Mouse (Mus musculus) liver, embryonic 11.5 days (tissue): ENCODE data around the gene Zfp639. TPM values are rescaled to one million over a fixed set of nuclear protein-coding genes. Genes with fewer than 3 reads are reported as not detected.

Experiments used
- ATAC-seq: fragments of 200-750 bp; cut with Nextera tagmentation; replicated peaks from 2 replicates; pipeline ENCODE4 v1.8.0; 2017; ENCODE audit warnings: moderate number of reproducible peaks, mild to moderate bottlenecking, moderate TSS enrichment, moderate library complexity; ENCODE audit not compliant: low FRiP score
- DNase-seq: peaks from one replicate; pipeline ENCODE4 v3.0.0-alpha.2; 2017; ENCODE audit warnings: low spot score
- H3K27ac ChIP-seq: fragments of 300-500 bp; sonication (generic); 2 replicates; pipeline ENCODE4 v1.5.1; 2014; ENCODE audit warnings: mild to moderate bottlenecking, low read depth, low read length, control low read depth
- H3K27me3 ChIP-seq: fragments of 300-500 bp; sonication (generic); replicated peaks from 2 replicates; pipeline ENCODE4 v1.6.1; 2014; ENCODE audit warnings: low read length, mixed read lengths; ENCODE audit not compliant: control insufficient read depth, insufficient read depth
- H3K36me3 ChIP-seq: fragments of 300-500 bp; sonication (generic); 2 replicates; pipeline ENCODE4 v1.6.1; 2014; ENCODE audit warnings: mild to moderate bottlenecking, low read length, moderate library complexity, mixed read lengths; ENCODE audit not compliant: control insufficient read depth, insufficient read depth
- H3K4me1 ChIP-seq: fragments of 300-500 bp; sonication (generic); replicated peaks from 2 replicates; pipeline ENCODE4 v1.6.1; 2014; ENCODE audit warnings: low read length, mixed read lengths; ENCODE audit not compliant: control insufficient read depth, insufficient read depth
- H3K4me2 ChIP-seq: fragments of 300-500 bp; sonication (generic); 2 replicates; pipeline ENCODE4 v1.6.1; 2014; ENCODE audit warnings: mild to moderate bottlenecking, control low read depth, moderate library complexity
- H3K4me3 ChIP-seq: fragments of 300-500 bp; sonication (generic); 2 replicates; pipeline ENCODE4 v1.5.1; 2014; ENCODE audit warnings: low read depth, low read length, control low read depth
- H3K9ac ChIP-seq: fragments of 300-500 bp; sonication (generic); 2 replicates; pipeline ENCODE4 v1.6.1; 2014; ENCODE audit warnings: low read depth, low read length, control low read depth
- H3K9me3 ChIP-seq: fragments of 300-500 bp; sonication (generic); 2 replicates; pipeline ENCODE4 v1.6.1; 2016; ENCODE audit warnings: low read length, inconsistent platforms, mixed read lengths; ENCODE audit not compliant: control insufficient read depth
- WGBS: fragments of 180-500 bp; shearing (Covaris S2); extraction: QIAGEN DNeasy Blood & Tissue Kit; methylation state at CpG from one replicate; pipeline ENCODE4 v1.1.7; 2014; 5-methylcytosine and 5-hydroxymethylcytosine counted together
- polyA plus RNA-seq: library from polyadenylated mRNA; unstranded; fragments of >200 nt; fragmentation: Nextera tagmentation; extraction: Ambion mirVana; gene quantifications from 2 replicates; pipeline ENCODE4 v1.2.1, GENCODE M21; 2014

The Zfp639 gene
- polyA plus RNA-seq, 1 experiment from 2014 or later: 56.5 TPM

DNA sequence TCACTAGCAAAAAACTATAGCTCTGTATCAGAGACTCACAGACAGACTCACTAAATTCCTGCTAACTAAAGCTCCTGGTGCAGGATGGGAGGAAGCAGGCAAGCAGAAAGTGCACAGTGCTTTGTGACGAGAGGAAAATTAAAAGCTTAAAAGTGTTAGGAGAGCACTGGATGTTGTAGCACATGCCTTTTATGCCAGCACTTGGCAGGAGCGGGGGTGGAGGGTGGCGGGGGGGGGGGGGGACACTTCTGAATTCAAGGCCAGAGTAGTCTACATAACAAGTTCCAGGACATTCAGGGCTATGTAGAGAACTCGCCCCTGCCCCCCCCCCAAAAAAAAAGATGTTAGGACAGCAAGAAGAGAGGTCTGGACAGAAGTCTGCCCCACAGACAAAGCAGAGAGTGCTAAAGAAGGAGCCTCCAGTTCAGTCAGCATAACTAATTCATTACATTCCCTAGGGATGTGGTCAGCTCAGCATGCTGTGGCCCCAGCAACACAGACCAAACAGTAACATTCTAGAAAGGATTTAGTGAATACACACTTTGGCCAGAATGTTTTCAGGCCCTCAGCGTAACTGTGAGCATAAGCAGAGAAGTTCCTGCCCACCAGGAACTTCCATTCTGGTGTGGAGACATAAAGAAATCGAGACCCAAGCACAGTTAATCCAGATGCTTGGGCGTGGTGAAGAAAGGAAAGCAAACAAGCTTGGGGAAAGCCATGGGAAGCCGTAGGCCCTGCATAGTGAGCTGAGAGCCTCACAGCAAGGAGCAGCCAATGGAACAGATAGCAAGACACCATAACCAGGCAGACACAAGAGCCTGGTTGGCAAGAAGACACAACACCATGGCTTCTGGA lies 14.0 kb upstream of the Zfp639 start:
- Histone ChIP-seq H3K27ac (no peak overlapping the region), H3K9ac (no peak overlapping the region), H3K4me2 (no peak overlapping the region), H3K4me1 (no peaks in the 10 kb centered on the region), H3K9me3 (no peaks in the 10 kb centered on the region), H3K36me3 (no peaks in the 10 kb centered on the region), H3K4me3 (no peak overlapping the region), H3K27me3 (no peaks in the 10 kb centered on the region)
- ATAC-seq (no peak), DNase-seq (no peak)
- 64% methylated on average over 8 of the region's 8 CpGs for WGBS

DNA sequence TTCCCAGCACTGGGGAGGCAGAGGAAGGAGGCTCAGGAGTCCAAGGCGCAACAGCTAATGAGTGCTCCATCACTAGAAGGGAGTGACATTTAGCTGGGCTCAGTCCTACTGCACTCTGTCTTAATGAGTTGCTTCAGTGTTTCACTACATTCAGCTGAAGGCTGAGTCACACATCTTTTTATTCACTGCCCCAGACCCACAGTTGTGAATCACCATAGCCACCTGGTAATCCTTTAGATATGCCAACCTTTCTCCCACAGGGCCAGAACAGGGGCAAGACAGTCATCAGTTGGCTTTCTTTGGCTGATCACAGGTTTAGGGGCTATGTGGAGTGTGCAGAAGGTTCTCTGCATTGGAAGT lies 13.4 kb upstream of the Zfp639 start:
- H3K4me2 ChIP-seq: no peak overlapping the region
- ATAC-seq (no peak), DNase-seq (no peak)
- 92% methylated on average over 1 of the region's 1 CpGs for WGBS
- H3K9ac ChIP-seq: no peak overlapping the region
- no peaks in the 10 kb centered on the region for H3K36me3 ChIP-seq
- no peak overlapping the region for H3K27ac ChIP-seq
- no peaks in the 10 kb centered on the region for H3K4me1 ChIP-seq
- H3K9me3 ChIP-seq: no peaks in the 10 kb centered on the region
- H3K4me3 ChIP-seq: no peak overlapping the region
- H3K27me3 ChIP-seq: no peaks in the 10 kb centered on the region

DNA sequence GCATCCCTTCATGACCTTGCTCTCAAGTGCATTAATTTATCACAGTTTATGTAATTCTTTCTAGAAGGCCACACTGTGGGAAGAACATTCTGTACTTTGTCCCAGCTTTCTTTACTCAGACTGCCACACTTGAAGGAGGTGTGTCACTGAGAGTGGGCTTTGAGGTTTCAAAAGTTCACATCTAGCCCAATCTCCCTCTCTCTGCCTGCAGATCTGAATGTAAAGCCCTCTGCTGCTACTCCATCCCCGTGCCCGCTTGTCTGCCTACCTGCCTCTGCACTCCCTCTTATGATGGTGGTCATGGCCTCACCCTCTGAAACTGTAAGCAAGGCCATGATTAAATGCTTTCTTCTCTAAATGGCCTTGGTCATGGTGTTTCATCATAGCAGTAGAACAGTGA lies 9.7 kb upstream of the Zfp639 start:
- no peaks in the 10 kb centered on the region for H3K27me3 ChIP-seq
- DNase-seq: no peak
- no peak overlapping the region for H3K4me2 ChIP-seq
- no peaks in the 10 kb centered on the region for H3K4me1 ChIP-seq
- no peak overlapping the region for H3K27ac ChIP-seq
- ATAC-seq: no peak
- no peak overlapping the region for H3K9ac ChIP-seq
- no peaks in the 10 kb centered on the region for H3K9me3 ChIP-seq
- no peaks in the 10 kb centered on the region for H3K36me3 ChIP-seq
- no peak overlapping the region for H3K4me3 ChIP-seq
- 81% methylated on average over 2 of the region's 2 CpGs for WGBS

DNA sequence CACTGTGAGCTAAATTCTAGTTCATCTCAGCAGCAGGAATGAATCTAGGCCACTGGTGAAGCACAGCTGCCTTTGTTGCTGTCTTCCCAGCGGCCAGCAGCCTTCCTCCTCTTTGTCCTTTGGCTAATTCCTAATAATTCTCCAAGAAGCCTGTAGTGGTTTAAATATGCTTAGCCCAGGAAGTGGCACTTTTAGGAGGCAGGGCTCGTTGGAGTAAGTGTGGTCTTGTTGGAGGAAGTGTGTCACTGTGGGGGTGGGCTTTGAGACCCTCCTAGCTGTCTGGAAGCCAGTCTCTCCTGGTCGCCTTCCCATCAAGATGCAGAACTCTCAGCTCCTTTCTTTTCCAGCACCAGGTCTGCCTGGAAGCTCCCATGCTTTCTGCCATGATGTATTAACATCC lies 4.2 kb upstream of the Zfp639 start:
- DNase-seq (no peak), ATAC-seq (no peak)
- H3K27me3 ChIP-seq: no peaks in the 10 kb centered on the region
- H3K4me1 ChIP-seq: peaks cover 4% of the 10 kb centered on the region; the same call in 1 of the 2 replicates
- no peak overlapping the region for H3K4me3 ChIP-seq
- WGBS: 56% methylated on average over 3 of the region's 3 CpGs
- no peak overlapping the region for H3K4me2 ChIP-seq
- H3K36me3 ChIP-seq: no peaks in the 10 kb centered on the region
- no peak overlapping the region for H3K9ac ChIP-seq
- H3K9me3 ChIP-seq: no peaks in the 10 kb centered on the region
- H3K27ac ChIP-seq: no peak overlapping the region

DNA sequence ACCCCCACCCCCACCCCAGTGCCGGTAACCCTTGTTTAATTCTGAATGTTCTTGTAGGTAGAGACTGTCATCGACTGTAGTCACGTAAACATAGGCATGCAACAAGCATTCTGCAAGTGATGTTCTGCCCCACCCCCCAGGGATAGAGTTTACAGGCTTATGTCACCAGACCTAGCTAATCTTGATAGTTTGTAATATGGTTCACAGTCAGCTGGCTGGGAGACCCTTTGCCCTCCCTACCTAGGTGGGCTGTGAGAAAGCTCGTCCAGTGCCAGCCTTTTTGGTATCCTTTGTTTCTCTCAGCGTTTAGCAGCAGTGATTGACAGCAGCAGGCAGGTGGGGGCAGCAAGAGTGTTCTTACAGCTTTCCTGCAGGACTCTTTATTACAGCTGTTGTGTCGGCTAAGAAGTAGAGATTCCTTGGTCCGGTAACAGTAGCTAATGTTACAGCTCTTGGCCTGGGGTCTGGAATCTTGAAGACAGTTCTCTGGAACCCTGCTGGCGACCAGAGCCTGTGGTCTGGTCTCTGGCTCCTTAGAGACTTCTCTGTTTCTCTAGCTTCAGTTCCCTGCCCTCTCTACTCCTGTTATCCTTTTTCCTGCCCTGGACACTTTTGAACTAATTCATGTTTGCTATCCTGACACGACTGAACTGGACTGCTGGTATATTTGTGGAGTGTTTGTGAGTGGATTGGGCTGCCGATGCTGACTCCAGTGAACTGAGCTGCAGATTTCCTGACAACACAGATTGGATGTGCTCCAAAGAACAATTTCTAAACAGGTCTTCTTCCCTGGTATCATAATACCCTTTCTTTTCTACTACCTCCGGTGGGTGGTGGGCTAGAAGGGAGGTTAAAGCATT lies 3.5 kb upstream of the Zfp639 start:
- H3K9ac ChIP-seq: no peak overlapping the region
- H3K27ac ChIP-seq: no peak overlapping the region
- 73% methylated on average over 11 of the region's 11 CpGs for WGBS
- H3K4me2 ChIP-seq: no peak overlapping the region
- H3K36me3 ChIP-seq: no peaks in the 10 kb centered on the region
- H3K4me1 ChIP-seq: peaks cover 4% of the 10 kb centered on the region
- no peaks in the 10 kb centered on the region for H3K9me3 ChIP-seq
- no peaks in the 10 kb centered on the region for H3K27me3 ChIP-seq
- ATAC-seq (no peak), DNase-seq (no peak)
- H3K4me3 ChIP-seq: no peak overlapping the region

DNA sequence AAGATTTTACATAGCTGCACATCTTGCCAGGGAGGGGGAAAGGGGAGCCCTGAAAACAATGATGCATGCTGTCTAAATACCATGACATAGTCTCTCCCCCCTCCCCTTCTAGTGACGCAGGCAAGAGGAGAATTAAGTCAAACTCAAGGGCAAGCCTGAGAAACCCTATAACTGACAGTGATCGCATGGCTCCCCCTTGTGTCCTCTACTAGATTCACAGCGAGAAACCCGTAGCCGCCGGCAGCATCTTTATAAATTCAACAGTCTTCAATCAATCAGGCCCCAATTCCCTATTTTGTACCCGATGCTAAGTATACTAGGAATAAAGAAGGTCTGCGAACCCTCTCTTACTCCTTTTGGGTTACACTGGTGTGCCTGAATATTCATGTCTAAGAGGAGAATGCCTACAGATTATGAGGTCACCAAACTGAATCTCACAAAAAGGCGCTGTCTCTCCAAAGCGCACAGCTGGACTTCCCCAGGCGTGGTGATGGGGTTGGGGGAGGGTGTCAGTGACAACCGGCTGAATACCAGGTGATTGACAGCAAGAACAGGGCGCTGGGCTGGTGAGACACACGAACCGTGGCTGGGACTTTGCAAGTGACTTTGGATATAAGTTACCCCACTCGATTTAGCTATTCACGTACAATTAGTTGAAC lies 1.3 kb upstream of the Zfp639 start:
- Histone ChIP-seq H3K9me3 (no peaks in the 10 kb centered on the region), H3K27me3 (no peaks in the 10 kb centered on the region), H3K4me2 (peak overlapping the region; percentile 83), H3K4me3 (peak overlapping the region; percentile 24), H3K9ac (no peak overlapping the region), H3K27ac (no peak overlapping the region; the same call in 1 of the 2 replicates), H3K4me1 (peaks cover 4% of the 10 kb centered on the region), H3K36me3 (no peaks in the 10 kb centered on the region)
- no peak for ATAC-seq
- 5% methylated on average over 17 of the region's 17 CpGs for WGBS
- peak; percentile 62 for DNase-seq

DNA sequence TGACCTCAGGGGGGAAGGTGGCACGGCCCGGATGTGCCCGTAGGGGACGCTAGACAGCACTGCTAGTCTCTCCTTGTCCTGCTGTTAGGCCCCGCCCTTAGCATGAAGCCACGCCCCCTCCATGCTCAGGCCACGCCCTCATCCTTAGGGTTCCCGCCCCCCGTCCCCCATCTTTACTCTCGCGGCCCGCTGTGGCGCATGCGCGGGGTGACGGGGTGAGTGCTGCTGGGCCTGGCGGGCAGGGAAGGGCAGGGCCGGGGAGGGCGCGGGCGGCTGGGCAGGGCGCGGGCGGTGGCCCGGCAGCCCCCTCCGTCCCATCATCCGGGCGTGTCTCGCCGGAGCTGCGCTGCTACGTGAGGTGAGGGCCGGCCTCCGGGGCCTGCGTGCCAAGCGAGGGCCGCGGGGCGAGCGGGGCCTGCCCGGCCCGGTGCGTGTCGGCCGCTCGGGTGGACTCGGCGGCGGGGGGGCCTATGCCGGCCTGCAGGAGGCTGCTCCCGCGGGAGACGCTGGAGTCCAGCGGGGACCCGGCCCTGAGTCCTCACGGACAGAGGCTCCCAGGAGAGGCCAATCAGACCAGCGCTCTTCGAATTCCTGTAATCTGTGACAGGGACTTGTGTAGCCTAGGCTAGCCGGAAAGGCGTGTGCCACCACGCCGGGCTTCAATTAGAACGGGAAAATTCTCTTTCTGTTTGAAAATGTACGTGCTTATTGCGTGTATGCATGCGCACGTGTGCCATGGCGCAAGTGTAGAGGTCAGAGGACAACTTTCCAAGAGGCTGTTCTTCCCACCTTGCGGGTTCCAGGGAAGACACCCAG lies 524 bp downstream of the Zfp639 start:
- H3K4me3 ChIP-seq: peak overlapping the region; percentile 77
- peaks cover 4% of the 10 kb centered on the region for H3K4me1 ChIP-seq
- under 1% methylated on average over 68 of the region's 69 CpGs for WGBS

DNA sequence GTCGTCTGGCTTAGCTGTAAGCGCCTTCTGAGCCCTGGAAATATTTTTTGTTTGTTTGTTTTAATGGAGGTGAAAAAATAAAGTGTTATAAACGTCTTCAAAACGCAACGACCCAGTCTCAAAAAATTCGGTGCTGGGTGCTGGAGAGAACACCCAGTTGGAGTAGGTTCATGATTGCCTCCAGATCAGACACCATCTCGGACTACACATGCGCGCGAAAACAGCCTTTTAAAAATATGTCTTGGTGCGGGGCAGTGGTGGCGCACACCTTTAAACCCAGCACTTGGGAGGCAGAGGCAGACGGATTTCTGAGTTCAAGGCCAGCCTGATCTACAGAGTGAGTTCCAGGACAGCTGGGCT lies 1.1 kb downstream of the Zfp639 start:
- peak overlapping the region; percentile 95 for H3K9ac ChIP-seq
- H3K4me2 ChIP-seq: peak overlapping the region; percentile 83
- 7% methylated on average over 13 of the region's 13 CpGs for WGBS
- H3K36me3 ChIP-seq: peaks cover 9% of the 10 kb centered on the region
- H3K4me1 ChIP-seq: peaks cover 4% of the 10 kb centered on the region
- no peaks in the 10 kb centered on the region for H3K9me3 ChIP-seq
- H3K27me3 ChIP-seq: no peaks in the 10 kb centered on the region
- peak overlapping the region; percentile 88 for H3K27ac ChIP-seq
- DNase-seq (peak; percentile 40), ATAC-seq (no peak)
- peak overlapping the region; percentile 77 for H3K4me3 ChIP-seq

More for the DNA sequence above, 524 bp downstream of the Zfp639 start:
- Histone ChIP-seq H3K27me3 (no peaks in the 10 kb centered on the region), H3K4me2 (peak overlapping the region; percentile 83), H3K27ac (peak overlapping the region; percentile 88), H3K36me3 (peaks cover 3% of the 10 kb centered on the region), H3K9ac (peak overlapping the region; percentile 95), H3K9me3 (no peaks in the 10 kb centered on the region)
- peak; percentile 99 for DNase-seq
- peak; percentile 93 for ATAC-seq
